Mouse (Mus musculus) heart, adult 2 months (tissue): ENCODE results near the gene Pias3. TPM values are rescaled to one million over a fixed set of nuclear protein-coding genes. Genes with fewer than 3 reads are reported as not detected.

Source experiments
- DNase-seq, 2 experiments: peaks; one replicate each; pipeline ENCODE4 v3.0.0; 2021
- H3K27ac ChIP-seq: fragments of 200-600 bp; 2 replicates; pipeline ENCODE4 v1.8.1; 2022
- H3K27me3 ChIP-seq: fragments of 200-500 bp; 2 replicates; pipeline ENCODE4 v1.6.1; 2012; ENCODE audit warnings: mild to moderate bottlenecking, low read length, inconsistent platforms, mixed read lengths; ENCODE audit not compliant: control insufficient read depth, insufficient read depth
- H3K36me3 ChIP-seq: fragments of 200-500 bp; 2 replicates; pipeline ENCODE4 v1.6.1; 2012; ENCODE audit warnings: low read length, inconsistent platforms; ENCODE audit not compliant: control insufficient read depth, insufficient read depth
- H3K4me1 ChIP-seq: fragments of 200-500 bp; 2 replicates; pipeline ENCODE4 v1.6.1; 2011; ENCODE audit warnings: low read length; ENCODE audit not compliant: control insufficient read depth, insufficient read depth
- H3K4me3 ChIP-seq: fragments of 200-600 bp; 2 replicates; pipeline ENCODE4 v1.8.1; 2022
- H3K79me2 ChIP-seq: fragments of 200-500 bp; replicated peaks from 2 replicates; pipeline ENCODE4 v1.6.1; 2012; ENCODE audit warnings: mild to moderate bottlenecking, inconsistent platforms, low read length, moderate library complexity, mixed read lengths; ENCODE audit not compliant: control insufficient read depth, insufficient read depth
- H3K9ac ChIP-seq: fragments of 200-500 bp; 2 replicates; pipeline ENCODE4 v1.6.1; 2012; ENCODE audit warnings: low read depth, mild to moderate bottlenecking, control low read depth, inconsistent platforms, low read length, mixed read lengths
- CTCF ChIP-seq: fragments of 200-600 bp; IDR thresholded peaks from 2 replicates; pipeline ENCODE4 v1.8.1; 2022; ENCODE audit warnings: antibody characterized with exemption, mild to moderate bottlenecking, moderate library complexity
- EP300 ChIP-seq: fragments of 200-500 bp; IDR thresholded peaks from 2 replicates; pipeline ENCODE4 v1.6.1; 2011; ENCODE audit warnings: low read depth, low read length, control low read depth; ENCODE audit not compliant: insufficient read depth
- POLR2A ChIP-seq: fragments of 200-500 bp; IDR thresholded peaks from 2 replicates; pipeline ENCODE4 v1.6.1; 2011; ENCODE audit warnings: mild to moderate bottlenecking, low read depth, low read length, control low read depth; ENCODE audit not compliant: insufficient read depth
- WGBS: fragments of 180-500 bp; shearing (Covaris S2); methylation state at CpG from one replicate; pipeline ENCODE4 v1.1.7; 2018; 5-methylcytosine and 5-hydroxymethylcytosine counted together
- intact Hi-C: fragments of 180-260 bp; cut with DNase I; formaldehyde crosslinking; loops from one replicate; pipeline ENCODE4 v1.15.1; 2025
- polyA plus RNA-seq: library from polyadenylated mRNA; depleted of rRNA; stranded (reverse); fragments of >200 nt; gene quantifications from 2 replicates; pipeline ENCODE4 v1.2.3, GENCODE M21; 2012
- total RNA-seq, 2 experiments: library from RNA; stranded (reverse); gene quantifications; 2 replicates each; pipeline ENCODE4 v1.2.3; 2021

Pias3 gene
- total and polyA plus RNA-seq, 3 experiments, result 10.3 to 20.7 (median 11.7) TPM

GRCm38 (mm10) chr3:96701003-96701402 is 4.8 kb downstream of the Pias3 start:
- no peak for DNase-seq
- Histone ChIP-seq H3K4me1 (no peaks in the 10 kb centered on the region; the same call in 1 of the 2 replicates), H3K36me3 (peaks cover under 1% of the 10 kb centered on the region), H3K27me3 (no peaks in the 10 kb centered on the region), H3K27ac (no peak overlapping the region), H3K9ac (no peak overlapping the region), H3K79me2 (0 out of 2 replicates have a peak, but pooled peaks cover 2% of the 10 kb centered on the region), H3K4me3 (no peak overlapping the region)
- no peak for TF ChIP-seq CTCF
- no peak for TF ChIP-seq POLR2A
- no peak for TF ChIP-seq EP300
- intact Hi-C loops, result no loop called here
- 86% methylated on average over 4 of the region's 4 CpGs for WGBS

- no peak for DNase-seq
- no peak overlapping the region for H3K4me3 ChIP-seq
- peaks cover 3% of the 10 kb centered on the region; the same call in 1 of the 2 replicates for H3K4me1 ChIP-seq
- 72% methylated on average over 11 of the region's 11 CpGs for WGBS
- no peaks in the 10 kb centered on the region for H3K36me3 ChIP-seq
- no peak overlapping the region for H3K27ac ChIP-seq
- H3K79me2 ChIP-seq, result no peaks in the 10 kb centered on the region
- H3K9ac ChIP-seq, result no peak overlapping the region
- H3K27me3 ChIP-seq, result no peaks in the 10 kb centered on the region
- intact Hi-C loops, result loop anchor here (5.0 kb wide), 3 partner anchors 37 to 157 kb away; partner anchors contain the start of gene Itga10
- no peak for TF ChIP-seq POLR2A
- TF ChIP-seq EP300, result no peak
- TF ChIP-seq CTCF, result peak; percentile 65
Measured at GRCm38 (mm10) chr3:96704778-96705177, 8.6 kb downstream of the Pias3 start.

- no peak overlapping the region for H3K27ac ChIP-seq
- H3K9ac ChIP-seq, result no peak overlapping the region
- 88% methylated on average over 11 of the region's 11 CpGs for WGBS
- intact Hi-C loops, result loop anchor here (5.0 kb wide), 3 partner anchors 39 to 159 kb away; partner anchors contain the start of gene Itga10
- no peaks in the 10 kb centered on the region for H3K79me2 ChIP-seq
- no peak overlapping the region for H3K4me3 ChIP-seq
- no peaks in the 10 kb centered on the region for H3K27me3 ChIP-seq
- TF ChIP-seq EP300 (no peak), CTCF (no peak), POLR2A (no peak)
- no peak for DNase-seq
- no peaks in the 10 kb centered on the region for H3K36me3 ChIP-seq
- peaks cover 3% of the 10 kb centered on the region; the same call in 1 of the 2 replicates for H3K4me1 ChIP-seq
Measured at GRCm38 (mm10) chr3:96706217-96706616, 10.0 kb downstream of the Pias3 start.

- 67% methylated on average over 7 of the region's 7 CpGs for WGBS
- H3K36me3 ChIP-seq, result no peaks in the 10 kb centered on the region
- no peaks in the 10 kb centered on the region for H3K27me3 ChIP-seq
- TF ChIP-seq EP300 (no peak), CTCF (no peak), POLR2A (no peak)
- no peak for DNase-seq
- no peak overlapping the region for H3K27ac ChIP-seq
- H3K9ac ChIP-seq, result no peak overlapping the region
- no peak overlapping the region for H3K4me3 ChIP-seq
- intact Hi-C loops, result loop anchor here (5.0 kb wide), 3 partner anchors 40 to 160 kb away; partner anchors contain the start of gene Itga10
- H3K4me1 ChIP-seq, result peaks cover 3% of the 10 kb centered on the region; the same call in 1 of the 2 replicates
- H3K79me2 ChIP-seq, result no peaks in the 10 kb centered on the region
Measured at GRCm38 (mm10) chr3:96706984-96707383, 10.8 kb downstream of the Pias3 start.

- H3K9ac ChIP-seq, result peak within 1 kb of the TSS; percentile 77
- no peak for TF ChIP-seq EP300
- no peak; the same call in 1 of the 2 replicates for TF ChIP-seq CTCF
- no peak for TF ChIP-seq POLR2A
- no peaks in the 10 kb centered on the region for H3K27me3 ChIP-seq
- intact Hi-C loops, result loop anchor here (5.0 kb wide), 3 partner anchors 41 to 161 kb away; partner anchors contain the start of gene Itga10
- 4% methylated on average over 42 of the region's 42 CpGs for WGBS
- no peaks in the 10 kb centered on the region for H3K79me2 ChIP-seq
- H3K4me1 ChIP-seq, result peaks cover 3% of the 10 kb centered on the region; the same call in 1 of the 2 replicates
- peak within 1 kb of the TSS; percentile 80 for H3K4me3 ChIP-seq
- DNase-seq, result peak; percentile 87 to 92
- H3K36me3 ChIP-seq, result no peaks in the 10 kb centered on the region
- peak within 1 kb of the TSS; percentile 43 for H3K27ac ChIP-seq
Measured at GRCm38 (mm10) chr3:96707903-96708683, 11.9 kb downstream of the Pias3 start, which contains the start of gene Nudt17. Gene Nudt17 (minus strand): TSS chr3:96708562.
